18 mouse cellular contexts compared by ENCODE assay signal in genomic region chr3:144679137-144679536, GRCm38 (mm10). TPM values are rescaled to one million over a fixed set of nuclear protein-coding genes. Genes with fewer than 3 reads are reported as not detected.
DNase-seq lines count a peak whose midpoint lies in the region; ATAC-seq and TF ChIP-seq lines count a peak whose summit lies in the region.
"Had no signal": no experiment of that assay in that cellular context is flagged by ENCODE, and none has a peak within 500 bp of the region (broad histone marks: within the 10 kb centered on the region; RNA-seq: fewer than 3 reads in every experiment).

No protein-coding gene starts in this region.

- H3K4me3 ChIP-seq in kidney, embryonic 15.5 days (replicated peaks): no peak overlapping the region
- no peak overlapping the region for H3K4me3 ChIP-seq in liver, postnatal 0 days (ENCODE audit: low read depth, low read length)
- H3K4me3 ChIP-seq in hindbrain, embryonic 16.5 days (ENCODE audit: low read length): no peak overlapping the region
- H3K4me3 ChIP-seq: embryonic facial prominence, embryonic 15.5 days; hindbrain, embryonic 12.5 days; intestine, embryonic 15.5 days had no signal

- peak; percentile 58; the same call in 1 of the 2 replicates for ATAC-seq in kidney, embryonic 15.5 days (replicated peaks; ENCODE audit: low FRiP score)
- no peak for ATAC-seq in liver, postnatal 0 days
- ATAC-seq in hindbrain, embryonic 16.5 days: no peak
- ATAC-seq: intestine, embryonic 15.5 days; midbrain, embryonic 16.5 days had no signal

- H3K4me2 ChIP-seq in kidney, embryonic 15.5 days: no peak overlapping the region
- H3K4me2 ChIP-seq in liver, postnatal 0 days (ENCODE audit: low read depth, low read length): no peak overlapping the region
- H3K4me2 ChIP-seq in hindbrain, embryonic 16.5 days (ENCODE audit: low read length): no peak overlapping the region
- H3K4me2 ChIP-seq: embryonic facial prominence, embryonic 15.5 days; hindbrain, embryonic 12.5 days; intestine, embryonic 15.5 days; lung, embryonic 14.5 days had no signal

- H3K4me1 ChIP-seq in kidney, embryonic 15.5 days: peaks cover 12% of the 10 kb centered on the region; the same call in 1 of the 2 replicates
- peaks cover 22% of the 10 kb centered on the region for H3K4me1 ChIP-seq in liver, postnatal 0 days (ENCODE audit: insufficient read depth)
- H3K4me1 ChIP-seq in hindbrain, embryonic 16.5 days (ENCODE audit: control insufficient read depth, insufficient read depth, low read depth, low read length): no peaks in the 10 kb centered on the region
- H3K4me1 ChIP-seq: embryonic facial prominence, embryonic 15.5 days; hindbrain, embryonic 12.5 days; intestine, embryonic 15.5 days had no signal

- no peak overlapping the region for H3K27ac ChIP-seq in kidney, embryonic 15.5 days
- no peak overlapping the region for H3K27ac ChIP-seq in liver, postnatal 0 days (ENCODE audit: low read depth)
- no peak overlapping the region for H3K27ac ChIP-seq in hindbrain, embryonic 16.5 days (ENCODE audit: low read depth, low read length)
- H3K27ac ChIP-seq: embryonic facial prominence, embryonic 15.5 days; hindbrain, embryonic 12.5 days; intestine, embryonic 15.5 days had no signal

- H3K9me3 ChIP-seq in kidney, embryonic 15.5 days (replicated peaks): no peaks in the 10 kb centered on the region
- H3K9me3 ChIP-seq in liver, postnatal 0 days (ENCODE audit: low read length): no peaks in the 10 kb centered on the region
- no peaks in the 10 kb centered on the region for H3K9me3 ChIP-seq in hindbrain, embryonic 16.5 days (ENCODE audit: control insufficient read depth, low read length)
- H3K9me3 ChIP-seq: embryonic facial prominence, embryonic 15.5 days; hindbrain, embryonic 12.5 days; intestine, embryonic 15.5 days had no signal

- no peaks in the 10 kb centered on the region for H3K36me3 ChIP-seq in kidney, embryonic 15.5 days
- no peaks in the 10 kb centered on the region for H3K36me3 ChIP-seq in liver, postnatal 0 days (replicated peaks; ENCODE audit: insufficient read depth, low read length)
- H3K36me3 ChIP-seq in hindbrain, embryonic 16.5 days (ENCODE audit: control insufficient read depth, insufficient read depth, low read length): no peaks in the 10 kb centered on the region; the same call in 1 of the 2 replicates
- H3K36me3 ChIP-seq: embryonic facial prominence, embryonic 15.5 days; hindbrain, embryonic 12.5 days; intestine, embryonic 15.5 days had no signal

- 24% methylated on average over 4 of the region's 4 CpGs for WGBS in kidney, embryonic 15.5 days
- 49% methylated on average over 4 of the region's 4 CpGs for WGBS in liver, postnatal 0 days (ENCODE audit: insufficient replicate concordance)
- 84% methylated on average over 4 of the region's 4 CpGs for WGBS in hindbrain, embryonic 16.5 days

- TF ChIP-seq EP300 in liver, postnatal 0 days (IDR thresholded peaks at IDR 0.05; ENCODE audit: low read depth): no peak

- no peak for TF ChIP-seq CTCF in liver, postnatal 0 days (IDR thresholded peaks at IDR 0.05; ENCODE audit: low read depth)

- H3K9ac ChIP-seq in kidney, embryonic 15.5 days: no peak overlapping the region
- no peak overlapping the region for H3K9ac ChIP-seq in liver, postnatal 0 days (replicated peaks)
- no peak overlapping the region for H3K9ac ChIP-seq in hindbrain, embryonic 16.5 days (ENCODE audit: low read depth, low read length)
- H3K9ac ChIP-seq: embryonic facial prominence, embryonic 15.5 days; hindbrain, embryonic 12.5 days; intestine, embryonic 15.5 days; lung, embryonic 14.5 days had no signal

- H3K27me3 ChIP-seq in kidney, embryonic 15.5 days: peaks cover 14% of the 10 kb centered on the region
- H3K27me3 ChIP-seq in liver, postnatal 0 days (ENCODE audit: insufficient read depth, low read length): no peaks in the 10 kb centered on the region
- no peaks in the 10 kb centered on the region for H3K27me3 ChIP-seq in hindbrain, embryonic 16.5 days (replicated peaks; ENCODE audit: control insufficient read depth, insufficient read depth, low read length)
- H3K27me3 ChIP-seq: embryonic facial prominence, embryonic 15.5 days; hindbrain, embryonic 12.5 days; intestine, embryonic 15.5 days had no signal

- DNase-seq in gastrocnemius, adult 18-20 months (ENCODE audit: low spot score): peak; percentile 44
- DNase-seq in gastrocnemius, postnatal 10 days: no peak
- DNase-seq in kidney, postnatal 10 days: no peak
- DNase-seq in NIH3T3 (ENCODE audit: low read depth): peak; percentile 66
- DNase-seq in liver, postnatal 0 days: peak; percentile 8
- no peak for DNase-seq in lung, postnatal 25 days (ENCODE audit: low spot score)
- DNase-seq: adrenal gland, postnatal 36 days; cerebellum, adult 9-11 months; kidney, postnatal 36 days; layer of hippocampus, adult 9-11 months; lung, embryonic 14.5 days; thymus, adult 2 months had no signal

RNA-seq across cellular contexts. Expression of gene Sh3glb1, which starts 41.0 kb away (rescaled TPM):
- 100 to 1,000 TPM; 332 to 386 TPM for total RNA-seq in gastrocnemius, adult 18-20 months (2021)
- total RNA-seq in gastrocnemius, postnatal 10 days (2021): 100 to 1,000 TPM; 310 to 331 TPM
- polyA plus RNA-seq in kidney, embryonic 15.5 days (2015; fragmentation: Nextera tagmentation; extraction: Ambion mirVana): 92.7 and 104 TPM in 2 replicates
- polyA plus RNA-seq in liver, postnatal 0 days (2015; fragmentation: Nextera tagmentation; extraction: Ambion mirVana): 84.8 and 91.2 TPM in 2 replicates
- 95.4 and 113 TPM in 2 replicates for polyA plus RNA-seq in hindbrain, embryonic 16.5 days (2015; fragmentation: Nextera tagmentation; extraction: Ambion mirVana)

Comparison
In these comparisons a context has a peak if more than half of its experiments do, and no peak if none do; other contexts are left out.
1. DNase-seq: peak in gastrocnemius, adult 18-20 months (single experiment), NIH3T3 (single experiment) and liver, postnatal 0 days (single experiment); none in gastrocnemius, postnatal 10 days (single experiment), kidney, postnatal 10 days (single experiment) and lung, postnatal 25 days (single experiment).